ENCODE assay signal across 13 mouse cellular contexts in the genomic region with DNA sequence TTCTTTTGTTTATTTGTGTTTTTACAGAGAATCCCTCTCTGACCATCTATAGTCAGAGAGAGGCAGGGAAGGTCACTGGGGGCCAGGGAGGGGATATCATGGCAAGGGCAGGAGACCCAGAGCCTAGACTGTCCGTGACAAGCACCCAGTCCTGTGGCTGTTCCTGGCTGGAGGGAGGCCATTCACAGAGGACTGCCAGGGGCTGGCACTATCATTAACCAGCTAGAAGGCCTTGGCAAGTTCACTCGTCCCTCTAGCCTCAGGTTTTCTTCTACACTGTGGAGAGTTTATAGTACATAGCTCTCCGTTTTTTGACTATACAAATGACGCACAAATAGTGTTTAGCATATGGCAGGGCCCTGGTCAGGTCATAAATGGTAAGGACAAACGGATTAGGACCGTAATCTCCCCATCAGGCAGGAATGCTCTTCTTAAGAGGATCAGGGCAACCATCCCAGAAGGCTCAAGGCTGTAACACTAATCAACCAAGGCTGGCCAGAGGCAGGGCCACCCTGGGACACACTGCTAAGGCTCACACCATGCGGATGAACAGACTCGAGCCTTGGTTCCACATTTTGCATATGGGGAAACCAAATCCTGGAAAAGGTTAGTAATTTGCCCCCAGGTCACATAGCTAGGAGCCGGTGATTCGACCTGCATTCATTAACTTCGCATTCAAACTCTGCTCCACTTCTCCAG. TPM values are rescaled to one million over a fixed set of nuclear protein-coding genes. Genes with fewer than 3 reads are reported as not detected.
DNase-seq lines count a peak whose midpoint lies in the region; ATAC-seq and TF ChIP-seq lines count a peak whose summit lies in the region.
"Had no signal": no experiment of that assay in that cellular context is flagged by ENCODE, and none has a peak within 500 bp of the region (broad histone marks: within the 10 kb centered on the region; RNA-seq: fewer than 3 reads in every experiment).

No protein-coding gene starts in this region.

- no peak for ATAC-seq in heart, embryonic 13.5 days (ENCODE audit: extremely low read depth, insufficient number of reproducible peaks, low FRiP score, low TSS enrichment)
- ATAC-seq in stomach, embryonic 16.5 days (ENCODE audit: insufficient read depth, low FRiP score): peak; percentile 52; the same call in 1 of the 2 replicates
- ATAC-seq in erythroblast, adult 5-6 weeks (replicated peaks; ENCODE audit: low FRiP score, poor library complexity, severe bottlenecking): no peak

- TF ChIP-seq EP300 in heart, adult 2 months (IDR thresholded peaks at IDR 0.05; ENCODE audit: insufficient read depth, low read depth, low read length): no peak

- 54% methylated on average over 11 of the region's 11 CpGs for WGBS in heart, adult 2 months
- WGBS in heart, embryonic 13.5 days: 69% methylated on average over 11 of the region's 11 CpGs
- 67% methylated on average over 11 of the region's 11 CpGs for WGBS in stomach, embryonic 16.5 days

- TF ChIP-seq POLR2A in heart, adult 2 months (IDR thresholded peaks at IDR 0.05; ENCODE audit: insufficient read depth, low read depth, low read length): no peak

- H3K9me3 ChIP-seq in heart, embryonic 13.5 days: no peaks in the 10 kb centered on the region
- no peaks in the 10 kb centered on the region for H3K9me3 ChIP-seq in stomach, embryonic 16.5 days (replicated peaks; ENCODE audit: control insufficient read depth, low read length)
- H3K9me3 ChIP-seq: midbrain, embryonic 13.5 days had no signal

- intact Hi-C loops in heart, adult 2 months (cut with DNase I): no loop called here
- intact Hi-C loops in heart, postnatal 25 days (cut with DNase I): no loop called here

- no peaks in the 10 kb centered on the region for H3K27me3 ChIP-seq in heart, adult 2 months (ENCODE audit: control insufficient read depth, insufficient read depth, low read length)
- no peaks in the 10 kb centered on the region for H3K27me3 ChIP-seq in heart, embryonic 13.5 days (replicated peaks)
- no peaks in the 10 kb centered on the region for H3K27me3 ChIP-seq in stomach, embryonic 16.5 days (ENCODE audit: control insufficient read depth, insufficient read depth, low read length)
- H3K27me3 ChIP-seq: CH12.LX; midbrain, embryonic 13.5 days had no signal

- H3K79me2 ChIP-seq in heart, adult 2 months (replicated peaks; ENCODE audit: control insufficient read depth, insufficient read depth, low read length): 0 out of 2 replicates have a peak, but pooled peaks cover 2% of the 10 kb centered on the region

- DNase-seq in heart, adult 2 months: peak in 1 of 2 experiments; percentile 73
- DNase-seq in heart, postnatal 25 days (ENCODE audit: low spot score): no peak
- peak; percentile 62 for DNase-seq in ovary, adult 18-20 months (ENCODE audit: low spot score)
- no peak for DNase-seq in ovary, postnatal 14 days (ENCODE audit: low spot score)
- DNase-seq in spleen, postnatal 14 days (ENCODE audit: low spot score in 2 of 2): no peak
- DNase-seq: cerebellum, adult 9-11 months; kidney, postnatal 14 days; lung, embryonic 14.5 days had no signal

- H3K4me1 ChIP-seq in heart, adult 2 months (ENCODE audit: control insufficient read depth, insufficient read depth, low read length): peaks cover 48% of the 10 kb centered on the region
- H3K4me1 ChIP-seq in heart, embryonic 13.5 days: peaks cover 95% of the 10 kb centered on the region
- peaks cover 8% of the 10 kb centered on the region for H3K4me1 ChIP-seq in stomach, embryonic 16.5 days (ENCODE audit: control insufficient read depth, insufficient read depth, low read length)

- peaks cover 7% of the 10 kb centered on the region; the same call in 1 of the 2 replicates for H3K36me3 ChIP-seq in heart, adult 2 months (ENCODE audit: control insufficient read depth, insufficient read depth, low read length)
- H3K36me3 ChIP-seq in heart, embryonic 13.5 days: no peaks in the 10 kb centered on the region
- H3K36me3 ChIP-seq in stomach, embryonic 16.5 days (ENCODE audit: control insufficient read depth, insufficient read depth, low read length): no peaks in the 10 kb centered on the region
- H3K36me3 ChIP-seq: midbrain, embryonic 13.5 days had no signal

- no peak overlapping the region for H3K4me3 ChIP-seq in heart, adult 2 months
- no peak overlapping the region for H3K4me3 ChIP-seq in heart, embryonic 13.5 days
- no peak overlapping the region for H3K4me3 ChIP-seq in stomach, embryonic 16.5 days (replicated peaks; ENCODE audit: low read length)
- H3K4me3 ChIP-seq: midbrain, embryonic 13.5 days had no signal

- peak overlapping the region; percentile 91 for H3K27ac ChIP-seq in heart, adult 2 months
- peak overlapping the region; percentile 48 for H3K27ac ChIP-seq in heart, embryonic 13.5 days (replicated peaks)
- H3K27ac ChIP-seq in stomach, embryonic 16.5 days (ENCODE audit: low read length): no peak overlapping the region

- peak overlapping the region; percentile 17; the same call in 1 of the 2 replicates for H3K9ac ChIP-seq in heart, adult 2 months (ENCODE audit: low read depth, low read length)
- H3K9ac ChIP-seq in heart, embryonic 13.5 days: peak overlapping the region; percentile 63
- no peak overlapping the region for H3K9ac ChIP-seq in stomach, embryonic 16.5 days (ENCODE audit: low read length)
- H3K9ac ChIP-seq: lung, embryonic 14.5 days; midbrain, embryonic 13.5 days had no signal

- H3K4me2 ChIP-seq in heart, embryonic 13.5 days: no peak overlapping the region
- no peak overlapping the region for H3K4me2 ChIP-seq in stomach, embryonic 16.5 days (ENCODE audit: low read depth, low read length)
- H3K4me2 ChIP-seq: lung, embryonic 14.5 days; midbrain, embryonic 13.5 days had no signal

- TF ChIP-seq CTCF in heart, adult 2 months (IDR thresholded peaks at IDR 0.05): no peak

RNA-seq across cellular contexts. Expression of a gene that starts 55.0 kb away (rescaled TPM):
- total RNA-seq in heart, adult 2 months (2021): 10 to 100 TPM; 40.1 TPM
- polyA plus RNA-seq in heart, adult 2 months (2012; rRNA removed): 34.9 and 37.7 TPM in 2 replicates
- 10 to 100 TPM; 42.5 to 50.9 TPM for total RNA-seq in heart, postnatal 25 days (2021)
- 5.1 and 6.6 TPM in 2 replicates for polyA plus RNA-seq in heart, embryonic 13.5 days (2015; fragmentation: Nextera tagmentation; extraction: Ambion mirVana)
- polyA plus RNA-seq in stomach, embryonic 16.5 days (2015; fragmentation: Nextera tagmentation; extraction: Ambion mirVana): 2.4 and 2.6 TPM in 2 replicates
- 0.42 and 1.9 TPM in 2 replicates for total RNA-seq in erythroblast, adult 5-6 weeks (2015; ENCODE audit: low replicate concordance)
- total RNA-seq in erythroblast, adult 5-6 weeks (2017; ENCODE audit: low replicate concordance): 0.28 and 1.0 TPM in 2 replicates

Comparison
In these comparisons a context has a peak if more than half of its experiments do, and no peak if none do; other contexts are left out.
1. RNA of a gene that starts 55.0 kb away (total RNA-seq): 42.5 to 50.9 TPM in heart, postnatal 25 days and 40.1 TPM in heart, adult 2 months; 0.28 to 1.9 TPM in erythroblast, adult 5-6 weeks; every median in the first group is over 10 times any median in the second.